Mouse (Mus musculus): ENCODE results near the gene Zfp644.

Gene Zfp644

DNA sequence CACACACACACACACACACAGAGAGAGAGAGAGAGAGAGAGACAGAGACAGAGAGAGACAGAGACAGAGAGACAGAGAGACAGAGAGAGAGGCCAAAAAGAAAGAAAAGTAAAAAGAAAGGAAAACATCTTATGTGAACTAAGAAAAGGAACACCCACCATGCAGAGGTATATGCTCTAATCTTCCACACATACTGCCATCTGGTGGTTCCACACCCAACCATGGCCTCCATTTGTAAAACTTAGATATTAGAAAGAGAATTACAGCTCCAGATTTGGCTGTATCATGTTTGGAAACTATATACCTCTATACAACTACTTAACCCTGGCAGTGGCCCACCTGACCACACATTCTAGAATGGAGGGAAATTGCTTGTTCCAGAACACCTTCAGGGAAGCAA lies 102.7 kb downstream of the Zfp644 start:
- DNase-seq (ENCODE audit: low read depth): no peak

DNA sequence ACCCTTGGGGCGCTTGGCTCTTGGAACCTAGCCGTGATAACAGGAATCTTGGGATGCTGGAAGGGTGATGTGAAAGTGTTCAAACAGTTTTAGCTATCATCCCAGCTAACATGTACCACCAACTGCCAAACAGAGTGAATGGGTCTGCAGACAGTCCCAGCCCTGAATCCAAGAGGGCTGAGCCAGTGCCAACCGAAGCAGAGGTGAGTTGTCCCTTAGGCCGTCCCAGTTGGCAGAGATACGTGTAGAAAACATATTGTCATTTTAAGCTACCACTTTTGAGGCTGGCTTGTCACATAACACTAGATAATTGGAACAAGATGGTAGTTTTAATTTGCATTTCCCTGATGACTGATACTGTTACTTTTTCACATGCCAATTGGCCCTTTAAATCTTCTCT lies 106.4 kb downstream of the Zfp644 start:
- no peak for DNase-seq (ENCODE audit: low read depth)

GRCm38 (mm10) chr5:106589670-106590069 lies 107.4 kb downstream of the Zfp644 start:
- no peak for DNase-seq (ENCODE audit: low read depth)

- DNase-seq (ENCODE audit: low read depth): no peak
These were observed 108.1 kb downstream of the Zfp644 start for GRCm38 (mm10) chr5:106589006-106589405.

DNA sequence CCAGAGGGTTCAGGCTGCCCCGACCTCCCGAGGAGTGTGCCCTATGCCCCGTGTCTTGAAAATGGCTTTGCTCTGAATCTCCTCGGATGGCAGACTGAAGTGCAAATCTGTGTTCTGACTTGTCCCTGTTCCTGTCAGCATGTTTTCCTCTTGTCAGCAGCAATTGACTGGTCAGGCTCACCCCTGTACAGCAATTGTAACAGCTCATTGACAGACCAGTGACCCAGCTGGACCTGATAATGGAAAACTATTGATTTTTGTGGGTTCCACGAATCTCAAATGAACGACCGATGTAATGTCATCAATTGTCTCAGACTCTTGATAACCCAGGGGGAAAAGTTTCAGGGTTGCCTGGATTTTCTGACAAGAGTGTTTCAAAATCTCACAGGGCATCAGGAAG lies 116.1 kb downstream of the Zfp644 start:
- no peak for DNase-seq (ENCODE audit: low read depth)

DNA sequence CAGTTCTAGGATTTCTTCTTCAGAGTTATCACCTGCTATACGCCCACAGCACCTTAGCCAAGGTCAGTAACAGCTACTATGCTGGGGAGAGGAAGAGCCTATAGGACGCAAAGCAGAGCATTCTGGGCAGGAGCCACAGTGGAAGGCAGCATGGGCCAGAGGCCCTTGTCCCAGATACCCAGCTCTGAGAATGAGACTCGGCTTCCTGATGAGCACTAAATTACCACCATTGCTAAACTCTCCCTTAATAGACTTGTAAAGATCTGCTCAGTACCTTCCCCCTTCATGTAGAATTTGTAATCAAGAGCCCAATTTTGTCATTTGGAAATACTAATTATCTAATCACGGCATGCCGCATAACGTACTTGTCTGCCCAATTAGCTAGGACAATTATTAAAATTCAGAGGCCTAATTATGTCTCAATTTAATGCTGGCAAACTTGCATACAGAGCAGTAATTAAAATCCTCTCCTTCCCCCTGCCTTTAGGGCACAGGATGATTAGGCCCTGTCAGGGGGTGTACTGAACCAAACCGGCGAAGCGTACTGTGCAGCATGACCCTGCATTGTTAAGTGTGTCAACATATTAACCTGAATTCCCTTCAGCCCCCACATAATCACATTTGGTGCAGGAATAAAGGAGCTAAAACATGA lies 119.7 kb downstream of the Zfp644 start:
- DNase-seq (ENCODE audit: low read depth): no peak

DNA sequence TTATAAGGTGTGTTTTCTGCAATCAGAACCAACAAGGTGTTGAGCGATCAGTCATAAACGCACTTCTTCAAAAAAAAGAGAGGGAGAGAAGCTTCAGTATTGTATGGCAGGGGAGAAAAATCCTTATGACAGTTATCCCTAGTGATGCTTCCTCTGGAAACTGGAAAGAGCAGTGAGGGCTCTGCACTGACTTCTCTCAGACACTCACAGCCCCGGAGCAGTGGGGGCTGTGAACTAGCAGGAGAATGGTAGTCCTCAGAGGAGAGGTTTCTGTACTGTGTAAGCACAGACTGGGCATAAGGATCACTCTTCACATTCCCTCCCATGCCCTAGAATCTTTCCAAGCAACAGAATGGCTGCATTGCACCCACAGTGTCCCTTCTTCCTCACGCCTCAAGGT lies 122.0 kb downstream of the Zfp644 start:
- no peak for DNase-seq (ENCODE audit: low read depth)

- peak; percentile 39 for DNase-seq (ENCODE audit: low read depth)
These were observed 122.5 kb downstream of the Zfp644 start for GRCm38 (mm10) chr5:106574560-106574946.

DNA sequence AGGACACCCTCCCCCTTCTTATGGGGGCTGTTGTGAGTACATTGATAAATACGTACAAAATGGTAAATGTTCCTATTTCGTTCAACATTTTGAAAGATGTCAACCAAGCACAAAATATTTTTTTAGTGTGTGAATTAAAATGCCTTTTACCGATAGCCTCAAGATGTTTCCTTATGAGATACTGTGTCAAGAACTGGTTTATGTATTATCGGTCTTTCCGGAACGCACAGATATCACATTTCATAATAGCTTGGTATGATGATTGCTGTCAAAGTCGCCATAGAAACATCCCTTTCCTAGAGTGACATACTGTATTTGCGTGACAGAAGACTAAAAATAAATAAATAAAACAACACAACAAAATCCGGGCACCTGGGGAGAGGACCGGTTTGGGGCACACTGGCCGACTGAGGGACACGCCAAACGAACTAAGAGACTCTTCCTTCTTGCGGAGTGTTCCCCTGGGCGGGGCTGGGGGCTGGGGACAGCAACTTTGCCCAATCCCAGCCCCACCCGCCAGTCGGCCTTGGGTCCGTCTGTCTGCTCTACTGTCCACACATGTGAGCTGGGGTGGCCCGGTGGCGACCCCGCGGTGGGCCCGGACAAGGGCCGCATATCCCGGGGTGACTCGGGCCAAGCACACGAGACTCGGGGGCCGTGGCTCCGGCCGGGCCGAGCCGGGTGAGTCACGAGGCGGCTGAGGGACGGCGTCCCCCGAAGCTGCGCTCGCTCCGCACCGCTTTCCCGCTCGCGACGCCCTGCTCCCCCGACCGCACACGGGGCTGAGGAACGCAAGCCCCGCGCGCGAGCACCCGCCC lies 123.1 kb downstream of the Zfp644 start:
- no peak for DNase-seq (ENCODE audit: low read depth)
